ENCODE assay signal across 15 mouse cellular contexts in the genomic region with DNA sequence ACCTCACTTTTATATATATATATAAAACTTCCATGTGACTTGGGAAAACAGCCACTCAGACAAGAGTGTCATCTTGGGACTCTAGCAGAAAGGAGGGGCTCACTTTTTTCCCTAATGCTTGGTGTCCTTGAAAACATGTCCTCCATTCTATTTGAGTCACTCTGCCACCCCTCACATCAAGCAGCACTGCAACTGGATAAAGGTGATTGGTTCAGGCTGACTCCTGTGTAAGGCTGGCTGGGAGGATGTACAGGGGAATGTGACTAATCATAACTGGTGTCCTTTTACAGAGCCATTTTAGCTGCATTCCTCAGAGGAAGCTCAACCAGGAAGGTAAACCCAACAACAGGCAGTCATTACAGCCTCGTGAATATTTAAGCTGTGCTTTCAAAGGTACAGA.
"Had no signal": no experiment of that assay in that cellular context is flagged by ENCODE, and none has a peak within 500 bp of the region (broad histone marks: within the 10 kb centered on the region; RNA-seq: fewer than 3 reads in every experiment).

No protein-coding gene starts in this region.

- H3K4me1 ChIP-seq: liver, embryonic 12.5 days had no signal

- H3K4me2 ChIP-seq: limb, embryonic 15.5 days; liver, embryonic 12.5 days; lung, embryonic 14.5 days; neural tube, embryonic 15.5 days; stomach, embryonic 15.5 days had no signal

- H3K27me3 ChIP-seq: limb, embryonic 15.5 days; liver, embryonic 12.5 days; neural tube, embryonic 15.5 days had no signal

- H3K4me3 ChIP-seq: limb, embryonic 15.5 days; liver, embryonic 12.5 days; midbrain, embryonic 10.5 days; myocyte; neural tube, embryonic 15.5 days; stomach, embryonic 15.5 days had no signal

- DNase-seq: kidney, postnatal 25 days; lung, embryonic 14.5 days; lung, postnatal 10 days; lung, postnatal 4 days; midbrain, embryonic 14.5 days; right cerebral cortex, postnatal 4 days; spleen, adult 18-20 months; thymus, adult 2 months; thymus, postnatal 25 days had no signal

- H3K9ac ChIP-seq: limb, embryonic 15.5 days; liver, embryonic 12.5 days; lung, embryonic 14.5 days; neural tube, embryonic 15.5 days; stomach, embryonic 15.5 days had no signal

- H3K27ac ChIP-seq: limb, embryonic 15.5 days; liver, embryonic 12.5 days; midbrain, embryonic 10.5 days; neural tube, embryonic 15.5 days; stomach, embryonic 15.5 days had no signal

- ATAC-seq: liver, embryonic 12.5 days had no signal

- H3K36me3 ChIP-seq: limb, embryonic 15.5 days; liver, embryonic 12.5 days; midbrain, embryonic 10.5 days; neural tube, embryonic 15.5 days; stomach, embryonic 15.5 days had no signal

- H3K9me3 ChIP-seq: limb, embryonic 15.5 days; liver, embryonic 12.5 days; midbrain, embryonic 10.5 days; neural tube, embryonic 15.5 days; stomach, embryonic 15.5 days had no signal
